Mouse (Mus musculus): ENCODE results near the gene Rhbdf2. TPM values are rescaled to one million over a fixed set of nuclear protein-coding genes. Genes with fewer than 3 reads are reported as not detected.

The Rhbdf2 gene
- total and polyA plus RNA-seq, 3 experiments = 6.4 to 13.7 TPM; not detected in 1

GRCm38 (mm10) chr11:116555572-116555971 is 71.2 kb downstream of the Rhbdf2 start:
- no peak for DNase-seq (ENCODE audit: low read depth, low spot score)
- Histone ChIP-seq H3K4me3 (ENCODE audit: control insufficient read depth in 1 of 2, insufficient read depth in 1 of 2, low read depth in 2 of 2, low read length in 2 of 2) (no peak overlapping the region), H3K27ac (ENCODE audit: control insufficient read depth, low read depth, low read length) (no peak overlapping the region), H3K9ac (ENCODE audit: control insufficient read depth, low read depth, low read length, poor library complexity, severe bottlenecking) (no peak overlapping the region), H3K27me3 (ENCODE audit: control insufficient read depth in 1 of 2, insufficient read depth in 2 of 2, low read length in 2 of 2) (no peaks in the 10 kb centered on the region), H3K36me3 (ENCODE audit: control insufficient read depth in 1 of 2, insufficient read depth in 2 of 2, low read length in 2 of 2) (no peaks in the 10 kb centered on the region; a peak in 1 of 4 replicates), H3K9me3 (replicated peaks; ENCODE audit: insufficient read depth, low read length) (no peaks in the 10 kb centered on the region), H3K4me1 (ENCODE audit: control insufficient read depth in 1 of 2, insufficient read depth in 2 of 2, low read length in 2 of 2) (peaks cover 3 to 5% of the 10 kb centered on the region in 2 experiments; a peak in 1 of 4 replicates), H3K79me2 (ENCODE audit: control insufficient read depth, insufficient read depth, low read length, poor library complexity) (peaks cover 10% of the 10 kb centered on the region)
- TF ChIP-seq KAT2A (conservative IDR thresholded peaks at IDR 0.05; ENCODE audit: low read depth, low read length) (no peak), ZC3H11A (IDR thresholded peaks at IDR 0.05; ENCODE audit: low read depth, low read length) (no peak), USF1 (IDR thresholded peaks at IDR 0.05; ENCODE audit: low read depth, low read length) (no peak), MEF2A (IDR thresholded peaks at IDR 0.05; ENCODE audit: extremely low read depth, insufficient replicate concordance, low read depth, low read length, poor library complexity, severe bottlenecking) (no peak), RCOR1 (IDR thresholded peaks at IDR 0.05; ENCODE audit: low read depth, low read length) (no peak), CTCF (IDR thresholded peaks at IDR 0.05 in 2 of 3, conservative IDR thresholded peaks at IDR 0.05 in 1 of 3; ENCODE audit: control insufficient read depth in 1 of 3, insufficient read depth in 1 of 3, low read depth in 2 of 3, low read length in 3 of 3, poor library complexity in 1 of 3, severe bottlenecking in 1 of 3) (no peak), SMC3 (IDR thresholded peaks at IDR 0.05; ENCODE audit: low read depth, low read length) (no peak), MXI1 (IDR thresholded peaks at IDR 0.05; ENCODE audit: low read depth, low read length) (no peak), HCFC1 (IDR thresholded peaks at IDR 0.05; ENCODE audit: low read depth, low read length) (no peak)

DNA sequence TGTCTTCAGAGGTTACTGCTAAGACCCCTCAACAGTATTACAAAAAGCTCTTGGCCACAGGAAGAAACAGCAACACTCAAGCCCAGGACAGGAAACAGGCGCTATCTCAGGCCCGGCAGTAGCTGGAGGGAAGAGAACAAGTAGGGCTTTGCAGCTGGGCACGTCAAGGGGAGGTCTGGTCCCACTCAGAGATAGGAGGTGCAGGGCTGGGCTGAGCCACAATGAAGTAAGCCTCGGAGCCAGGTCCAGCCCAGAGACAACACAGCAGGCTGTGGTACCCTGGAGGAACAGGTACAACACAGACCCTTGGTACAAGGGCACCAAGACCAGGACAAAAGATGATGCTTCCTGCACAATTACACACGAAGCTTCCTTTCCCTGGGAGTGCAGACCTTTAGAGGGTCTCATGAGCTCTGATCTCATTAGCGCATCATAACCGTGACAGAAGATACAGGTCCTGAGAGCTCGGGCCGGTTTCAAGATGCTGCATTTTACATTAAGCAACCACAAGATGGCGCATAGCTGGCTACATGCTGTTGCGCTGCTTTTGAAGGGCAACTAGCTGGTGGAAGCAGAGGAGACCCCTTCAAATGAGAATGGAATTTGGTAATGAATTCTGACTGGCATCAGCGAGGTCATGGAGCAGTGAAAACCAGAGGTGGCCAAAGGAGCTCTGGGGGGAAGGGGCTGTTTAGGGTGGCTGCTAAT is 72.5 kb downstream of the Rhbdf2 start:
- peaks cover 8 to 15% of the 10 kb centered on the region in 2 experiments; a peak in 3 of 4 replicates for H3K4me1 ChIP-seq (ENCODE audit: control insufficient read depth in 1 of 2, insufficient read depth in 2 of 2, low read length in 2 of 2)
- peaks cover 0 to 4% of the 10 kb centered on the region in 2 experiments; a peak in 2 of 4 replicates for H3K36me3 ChIP-seq (ENCODE audit: control insufficient read depth in 1 of 2, insufficient read depth in 2 of 2, low read length in 2 of 2)
- no peak overlapping the region for H3K27ac ChIP-seq (ENCODE audit: control insufficient read depth, low read depth, low read length)
- DNase-seq (ENCODE audit: low read depth, low spot score) = peak; percentile 81
- H3K9ac ChIP-seq (ENCODE audit: control insufficient read depth, low read depth, low read length, poor library complexity, severe bottlenecking) = no peak overlapping the region
- peaks cover 10% of the 10 kb centered on the region for H3K79me2 ChIP-seq (ENCODE audit: control insufficient read depth, insufficient read depth, low read length, poor library complexity)
- H3K4me3 ChIP-seq (ENCODE audit: control insufficient read depth in 1 of 2, insufficient read depth in 1 of 2, low read depth in 2 of 2, low read length in 2 of 2) = no peak overlapping the region
- H3K27me3 ChIP-seq (ENCODE audit: control insufficient read depth in 1 of 2, insufficient read depth in 2 of 2, low read length in 2 of 2) = no peaks in the 10 kb centered on the region
- no peaks in the 10 kb centered on the region for H3K9me3 ChIP-seq (replicated peaks; ENCODE audit: insufficient read depth, low read length)
- no peak for TF ChIP-seq CHD2 (IDR thresholded peaks at IDR 0.05; ENCODE audit: low read length)
- no peak for TF ChIP-seq TBP (IDR thresholded peaks at IDR 0.05; ENCODE audit: low read depth, low read length)
- peak; percentile 87 for TF ChIP-seq SMC3 (IDR thresholded peaks at IDR 0.05; ENCODE audit: low read depth, low read length)
- no peak for TF ChIP-seq BHLHE40 (IDR thresholded peaks at IDR 0.05; ENCODE audit: borderline replicate concordance, low read depth, low read length)
- no peak for TF ChIP-seq GABPA (IDR thresholded peaks at IDR 0.05; ENCODE audit: low read depth, low read length)
- no peak for TF ChIP-seq ZMIZ1 (IDR thresholded peaks at IDR 0.05; ENCODE audit: low read depth, low read length)
- TF ChIP-seq NELFE (IDR thresholded peaks at IDR 0.05; ENCODE audit: low read depth, low read length) = no peak
- no peak for TF ChIP-seq UBTF (IDR thresholded peaks at IDR 0.05; ENCODE audit: borderline replicate concordance, insufficient read depth, low read depth, low read length)
- peak; percentile 36 for TF ChIP-seq ZC3H11A (IDR thresholded peaks at IDR 0.05; ENCODE audit: low read depth, low read length)
- no peak for TF ChIP-seq MXI1 (IDR thresholded peaks at IDR 0.05; ENCODE audit: low read depth, low read length)
- TF ChIP-seq EP300 (IDR thresholded peaks at IDR 0.05; ENCODE audit: low read depth in 1 of 2, low read length in 2 of 2) = no peak
- TF ChIP-seq GATA1 (IDR thresholded peaks at IDR 0.05; ENCODE audit: low read depth, low read length) = no peak
- TF ChIP-seq CHD1 (IDR thresholded peaks at IDR 0.05; ENCODE audit: low read depth, low read length) = no peak
- TF ChIP-seq POLR2A (IDR thresholded peaks at IDR 0.05; ENCODE audit: control insufficient read depth in 1 of 2, insufficient read depth in 1 of 2, low read depth in 1 of 2, low read length in 2 of 2, poor library complexity in 1 of 2) = no peak
- no peak for TF ChIP-seq POLR2AphosphoS2 (IDR thresholded peaks at IDR 0.05; ENCODE audit: low read length)
- TF ChIP-seq MAFK (IDR thresholded peaks at IDR 0.05; ENCODE audit: borderline replicate concordance, low read depth, low read length) = no peak
- no peak for TF ChIP-seq POLR2AphosphoS5 (IDR thresholded peaks at IDR 0.05; ENCODE audit: borderline replicate concordance, low read depth, low read length)
- no peak for TF ChIP-seq JUND (IDR thresholded peaks at IDR 0.05; ENCODE audit: low read depth, low read length)
- no peak for TF ChIP-seq TCF12 (IDR thresholded peaks at IDR 0.05; ENCODE audit: low read depth, low read length)
- no peak for TF ChIP-seq MEF2A (IDR thresholded peaks at IDR 0.05; ENCODE audit: extremely low read depth, insufficient replicate concordance, low read depth, low read length, poor library complexity, severe bottlenecking)
- no peak for TF ChIP-seq KAT2A (conservative IDR thresholded peaks at IDR 0.05; ENCODE audit: low read depth, low read length)
- no peak for TF ChIP-seq HCFC1 (IDR thresholded peaks at IDR 0.05; ENCODE audit: low read depth, low read length)
- TF ChIP-seq RAD21 (IDR thresholded peaks at IDR 0.05; ENCODE audit: low read depth, low read length) = peak; percentile 50
- TF ChIP-seq E2F4 (IDR thresholded peaks at IDR 0.05; ENCODE audit: borderline replicate concordance, low read depth, low read length) = no peak
- no peak for TF ChIP-seq MYB (IDR thresholded peaks at IDR 0.05; ENCODE audit: low read depth, low read length)
- TF ChIP-seq RCOR1 (IDR thresholded peaks at IDR 0.05; ENCODE audit: low read depth, low read length) = no peak
- no peak for TF ChIP-seq TAL1 (IDR thresholded peaks at IDR 0.05; ENCODE audit: low read length)
- TF ChIP-seq MYC (IDR thresholded peaks at IDR 0.05; ENCODE audit: low read depth, low read length) = no peak
